Mouse (Mus musculus): ENCODE results near the gene Hdac1. TPM values are rescaled to one million over a fixed set of nuclear protein-coding genes. Genes with fewer than 3 reads are reported as not detected.
A peak's percentile ranks its signal among the peaks of the same experiment; 100 is the strongest.
"Not testable (repeated sequence)": the region's sequence is repeated elsewhere in the genome, so short reads cannot be mapped to it uniquely, and the experiment has no call there.

Hdac1 gene
- total and polyA plus RNA-seq, 2 experiments from 2014 or later: 25.8 to 73.6 TPM

DNA sequence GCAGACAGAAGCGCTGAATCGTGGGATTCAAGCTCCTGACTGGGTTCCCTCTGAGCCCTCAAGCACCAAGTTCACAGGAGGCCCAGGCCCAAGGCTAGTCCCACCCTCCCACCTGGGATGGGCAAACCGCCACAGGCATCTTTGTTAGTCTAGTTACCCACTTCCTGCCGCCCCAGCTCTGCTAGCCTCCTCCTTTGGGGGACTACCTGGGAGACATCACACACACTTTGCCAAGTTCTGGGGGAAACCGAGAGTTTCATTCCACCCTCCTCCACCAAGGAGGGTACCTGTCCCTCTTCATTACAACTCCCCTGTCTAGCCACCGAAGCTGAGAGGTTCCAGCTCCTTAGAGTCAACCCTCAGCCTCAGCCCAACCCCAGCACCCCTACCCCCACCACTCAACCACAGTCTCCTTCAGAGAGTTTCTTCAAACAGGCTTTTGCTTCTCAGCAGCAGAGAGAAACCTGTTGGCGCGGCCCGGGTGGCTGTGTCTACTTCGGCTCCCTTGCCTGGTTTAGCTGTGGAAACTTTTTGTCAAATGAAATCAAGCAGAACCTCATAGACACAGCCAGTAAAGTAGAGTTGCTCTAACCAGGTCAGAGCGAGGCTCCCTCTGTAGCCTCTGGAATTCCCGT, 15.9 kb upstream of the Hdac1 start:
- Histone ChIP-seq H3K27me3 (ENCODE audit: control insufficient read depth, insufficient read depth, low read length) (no peaks in the 10 kb centered on the region), H3K36me3 (replicated peaks; ENCODE audit: control insufficient read depth, insufficient read depth, low read length) (no peaks in the 10 kb centered on the region), H3K9me3 (replicated peaks; ENCODE audit: control insufficient read depth, low read length) (no peaks in the 10 kb centered on the region), H3K4me3 (ENCODE audit: low read depth, low read length) (peak overlapping the region; percentile 56; the same call in 1 of the 2 replicates), H3K4me1 (ENCODE audit: control insufficient read depth, insufficient read depth) (peaks cover 13% of the 10 kb centered on the region), H3K9ac (replicated peaks; ENCODE audit: low read depth, low read length) (no peak overlapping the region), H3K27ac (ENCODE audit: low read depth) (peak overlapping the region; percentile 54; the same call in 1 of the 2 replicates), H3K4me2 (ENCODE audit: low read depth, low read length) (no peak overlapping the region)
- ATAC-seq (ENCODE audit: insufficient read depth, low read depth) (no peak), DNase-seq (ENCODE audit: low spot score) (no peak)
- TF ChIP-seq EP300 (IDR thresholded peaks at IDR 0.05; ENCODE audit: low read depth) (no peak), CTCF (IDR thresholded peaks at IDR 0.05; ENCODE audit: low read depth) (no peak)
- 78% methylated on average over 12 of the region's 12 CpGs for WGBS

DNA sequence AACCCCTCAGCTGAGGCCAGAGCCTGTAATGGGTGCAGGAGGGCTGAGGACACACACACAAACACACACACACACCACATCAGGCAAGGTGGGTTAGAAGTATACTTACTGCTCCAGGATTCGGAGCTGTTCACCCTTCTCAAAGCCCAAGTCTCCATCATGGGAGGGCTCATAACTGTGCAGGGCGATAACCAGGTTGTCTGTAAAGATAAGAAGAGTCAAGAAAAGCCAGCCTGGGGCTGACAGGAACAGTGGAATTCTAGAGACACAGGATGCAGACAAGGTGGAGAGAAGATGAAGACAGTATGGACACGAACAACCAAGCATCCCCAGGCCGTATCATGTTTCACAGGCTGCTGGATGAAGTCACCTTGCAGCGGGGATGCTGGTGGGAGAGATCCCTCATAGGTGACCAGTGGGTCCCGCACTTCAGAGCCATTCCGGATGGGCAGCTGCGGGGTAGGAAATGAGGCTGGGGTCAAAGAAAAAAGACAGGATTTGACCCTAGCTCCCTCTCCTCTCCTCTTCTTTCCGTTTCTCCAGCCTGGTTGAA, 14.8 kb upstream of the Hdac1 start:
- no peaks in the 10 kb centered on the region for H3K27me3 ChIP-seq (ENCODE audit: control insufficient read depth, insufficient read depth, low read length)
- 61% methylated on average over 9 of the region's 9 CpGs for WGBS
- H3K4me1 ChIP-seq (ENCODE audit: control insufficient read depth, insufficient read depth): peaks cover 13% of the 10 kb centered on the region
- no peaks in the 10 kb centered on the region for H3K36me3 ChIP-seq (replicated peaks; ENCODE audit: control insufficient read depth, insufficient read depth, low read length)
- H3K4me2 ChIP-seq (ENCODE audit: low read depth, low read length): peak overlapping the region; percentile 85
- peak overlapping the region; percentile 48; the same call in 1 of the 2 replicates for H3K9ac ChIP-seq (replicated peaks; ENCODE audit: low read depth, low read length)
- no peak for TF ChIP-seq EP300 (IDR thresholded peaks at IDR 0.05; ENCODE audit: low read depth)
- TF ChIP-seq CTCF (IDR thresholded peaks at IDR 0.05; ENCODE audit: low read depth): no peak
- H3K27ac ChIP-seq (ENCODE audit: low read depth): peak overlapping the region; percentile 62; the same call in 1 of the 2 replicates
- peak overlapping the region; percentile 56; the same call in 1 of the 2 replicates for H3K4me3 ChIP-seq (ENCODE audit: low read depth, low read length)
- no peaks in the 10 kb centered on the region for H3K9me3 ChIP-seq (replicated peaks; ENCODE audit: control insufficient read depth, low read length)
- ATAC-seq (ENCODE audit: insufficient read depth, low read depth) (no peak), DNase-seq (ENCODE audit: low spot score) (no peak)

DNA sequence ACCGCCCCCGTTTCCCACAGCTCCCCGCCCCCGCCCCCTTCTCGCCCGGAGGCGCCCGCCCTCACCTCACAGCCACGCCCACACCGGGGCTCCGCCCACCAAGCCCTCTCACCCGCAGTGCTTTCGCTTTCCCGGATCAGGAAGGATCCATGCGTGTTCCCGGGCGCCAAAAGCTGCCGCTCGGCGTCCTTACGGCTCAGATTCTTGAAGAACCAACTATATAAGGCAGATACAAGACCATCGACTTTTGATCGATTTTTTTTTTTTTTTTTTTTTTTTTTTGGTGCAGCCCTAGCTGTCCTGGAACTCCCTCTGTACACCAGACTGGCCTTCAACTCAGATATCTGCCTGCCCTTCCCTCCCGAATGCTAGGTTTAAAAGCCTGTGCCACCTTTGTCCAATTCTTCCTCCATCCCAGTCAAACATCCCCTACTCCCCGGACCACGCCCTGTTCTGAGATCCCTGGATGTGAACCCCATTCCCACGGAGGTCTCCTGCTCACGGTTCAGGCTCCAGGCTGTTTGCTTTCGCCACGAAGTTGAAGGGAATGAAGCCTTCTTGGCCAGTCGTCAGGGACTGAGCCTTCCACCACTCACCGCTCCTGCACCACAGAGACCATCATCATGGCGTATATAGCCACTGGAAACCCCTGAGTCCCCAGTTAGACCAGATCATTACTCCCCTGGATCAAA, 14.2 kb upstream of the Hdac1 start:
- DNase-seq (ENCODE audit: low spot score) (peak; percentile 67), ATAC-seq (ENCODE audit: insufficient read depth, low read depth) (peak; percentile 83)
- no peaks in the 10 kb centered on the region for H3K36me3 ChIP-seq (replicated peaks; ENCODE audit: control insufficient read depth, insufficient read depth, low read length)
- H3K4me2 ChIP-seq (ENCODE audit: low read depth, low read length): peak overlapping the region; percentile 85
- TF ChIP-seq EP300 (IDR thresholded peaks at IDR 0.05; ENCODE audit: low read depth): no peak
- TF ChIP-seq CTCF (IDR thresholded peaks at IDR 0.05; ENCODE audit: low read depth): no peak
- H3K9ac ChIP-seq (replicated peaks; ENCODE audit: low read depth, low read length): peak overlapping the region; percentile 48
- peak overlapping the region; percentile 62 for H3K27ac ChIP-seq (ENCODE audit: low read depth)
- peak overlapping the region; percentile 56 for H3K4me3 ChIP-seq (ENCODE audit: low read depth, low read length)
- 6% methylated on average over 33 of the region's 33 CpGs for WGBS
- H3K4me1 ChIP-seq (ENCODE audit: control insufficient read depth, insufficient read depth): peaks cover 13% of the 10 kb centered on the region
- no peaks in the 10 kb centered on the region for H3K27me3 ChIP-seq (ENCODE audit: control insufficient read depth, insufficient read depth, low read length)
- H3K9me3 ChIP-seq (replicated peaks; ENCODE audit: control insufficient read depth, low read length): no peaks in the 10 kb centered on the region

DNA sequence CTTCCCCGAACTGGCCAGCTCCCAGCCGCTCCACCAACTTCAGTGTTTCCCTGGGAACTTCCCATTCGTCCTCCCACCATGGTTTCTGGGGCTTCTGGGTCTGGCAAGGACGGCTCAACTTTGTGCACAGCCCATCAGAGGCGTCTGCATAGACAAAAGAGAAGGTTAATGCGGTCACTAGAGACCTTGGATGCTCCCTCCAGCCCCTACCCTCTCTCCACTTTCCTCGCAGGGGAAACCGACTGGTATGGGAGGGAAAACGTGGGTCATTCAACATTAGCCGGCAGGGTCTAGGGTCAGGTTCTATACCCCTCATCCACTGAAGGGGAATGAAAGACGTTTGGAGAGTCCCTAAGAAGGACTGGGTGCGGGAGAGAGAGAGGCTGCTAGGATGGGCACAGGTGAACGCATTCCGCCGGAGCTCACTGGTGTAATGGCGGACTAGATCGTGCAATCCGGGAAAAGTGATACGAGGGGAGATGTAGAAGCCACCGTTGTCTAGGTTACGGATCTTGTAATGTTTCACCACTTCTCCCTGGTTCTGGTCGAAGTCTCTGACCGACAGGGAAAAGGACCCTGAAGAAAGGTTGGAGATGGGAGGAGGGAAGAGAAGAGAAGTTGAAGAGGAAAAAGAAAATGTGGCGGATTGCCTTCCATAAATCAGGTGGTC, 13.5 kb upstream of the Hdac1 start:
- no peak for DNase-seq (ENCODE audit: low spot score)
- H3K27ac ChIP-seq (ENCODE audit: low read depth): no peak overlapping the region; the same call in 1 of the 2 replicates

DNA sequence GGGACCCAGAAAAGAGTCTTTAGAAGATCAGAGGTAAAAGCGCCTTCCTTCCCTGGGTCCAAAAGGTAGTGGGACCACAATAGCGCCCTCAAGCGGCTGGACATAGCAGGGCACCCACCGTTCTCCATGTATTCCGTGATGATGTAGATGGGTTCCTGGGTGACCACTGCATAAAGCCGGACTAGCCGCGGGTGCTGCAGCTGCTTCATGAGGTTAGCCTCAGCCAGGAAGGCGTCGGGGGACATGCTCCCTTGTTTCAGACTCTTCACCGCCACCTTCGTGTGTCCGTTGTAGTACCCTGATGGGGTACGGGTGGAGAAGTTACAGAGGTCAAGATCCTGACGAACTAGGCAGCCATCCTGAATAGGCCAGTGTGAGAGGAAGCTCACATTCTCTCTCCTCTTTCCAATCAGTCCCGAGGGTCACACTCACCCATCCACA, 12.9 kb upstream of the Hdac1 start:
- Histone ChIP-seq H3K4me3 (ENCODE audit: low read depth, low read length) (peak overlapping the region; percentile 56), H3K4me1 (ENCODE audit: control insufficient read depth, insufficient read depth) (peaks cover 13% of the 10 kb centered on the region), H3K36me3 (replicated peaks; ENCODE audit: control insufficient read depth, insufficient read depth, low read length) (no peaks in the 10 kb centered on the region), H3K4me2 (ENCODE audit: low read depth, low read length) (peak overlapping the region; percentile 85), H3K9ac (replicated peaks; ENCODE audit: low read depth, low read length) (no peak overlapping the region; the same call in 1 of the 2 replicates), H3K27ac (ENCODE audit: low read depth) (no peak overlapping the region), H3K27me3 (ENCODE audit: control insufficient read depth, insufficient read depth, low read length) (no peaks in the 10 kb centered on the region), H3K9me3 (replicated peaks; ENCODE audit: control insufficient read depth, low read length) (no peaks in the 10 kb centered on the region)
- 5% methylated on average over 16 of the region's 16 CpGs for WGBS
- DNase-seq (ENCODE audit: low spot score): no peak
- TF ChIP-seq EP300 (IDR thresholded peaks at IDR 0.05; ENCODE audit: low read depth) (no peak), CTCF (IDR thresholded peaks at IDR 0.05; ENCODE audit: low read depth) (peak; percentile 52)
- peak; percentile 43; the same call in 1 of the 2 replicates for ATAC-seq (ENCODE audit: insufficient read depth, low read depth)

More for the DNA sequence above, 13.5 kb upstream of the Hdac1 start:
- H3K27me3 ChIP-seq (ENCODE audit: control insufficient read depth, insufficient read depth, low read length): no peaks in the 10 kb centered on the region
- peak overlapping the region; percentile 48; the same call in 1 of the 2 replicates for H3K9ac ChIP-seq (replicated peaks; ENCODE audit: low read depth, low read length)
- H3K36me3 ChIP-seq (replicated peaks; ENCODE audit: control insufficient read depth, insufficient read depth, low read length): no peaks in the 10 kb centered on the region
- TF ChIP-seq EP300 (IDR thresholded peaks at IDR 0.05; ENCODE audit: low read depth): no peak
- H3K4me1 ChIP-seq (ENCODE audit: control insufficient read depth, insufficient read depth): peaks cover 13% of the 10 kb centered on the region
- H3K4me2 ChIP-seq (ENCODE audit: low read depth, low read length): peak overlapping the region; percentile 85
- WGBS: under 1% methylated on average over 24 of the region's 24 CpGs
- peak overlapping the region; percentile 56 for H3K4me3 ChIP-seq (ENCODE audit: low read depth, low read length)
- 0 out of 2 replicates have a peak, but pooled peaks have one; percentile 29 for ATAC-seq (ENCODE audit: insufficient read depth, low read depth)
- H3K9me3 ChIP-seq (replicated peaks; ENCODE audit: control insufficient read depth, low read length): no peaks in the 10 kb centered on the region

DNA sequence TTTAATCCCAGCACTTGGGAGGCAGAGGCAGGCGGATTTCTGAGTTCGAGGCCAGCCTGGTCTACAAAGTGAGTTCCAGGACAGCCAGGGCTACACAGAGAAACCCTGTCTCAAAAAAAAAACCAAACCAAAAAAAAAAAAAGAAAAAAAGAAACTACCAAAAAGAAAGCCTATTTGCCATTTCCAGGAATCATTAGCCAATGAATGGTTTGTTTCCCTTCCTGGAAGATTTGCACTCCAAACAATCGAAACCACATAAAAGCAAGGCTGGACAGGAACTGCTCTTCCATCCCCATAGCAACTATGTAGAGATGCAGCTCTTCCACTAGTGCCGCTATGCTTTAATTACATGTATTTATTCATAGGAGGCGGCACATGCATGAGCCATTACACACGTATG, 12.0 kb upstream of the Hdac1 start:
- H3K27me3 ChIP-seq (ENCODE audit: control insufficient read depth, insufficient read depth, low read length); H3K4me2 ChIP-seq (ENCODE audit: low read depth, low read length); H3K4me3 ChIP-seq (ENCODE audit: low read depth, low read length); H3K9me3 ChIP-seq (replicated peaks; ENCODE audit: control insufficient read depth, low read length); H3K36me3 ChIP-seq (replicated peaks; ENCODE audit: control insufficient read depth, insufficient read depth, low read length); ATAC-seq (ENCODE audit: insufficient read depth, low read depth); DNase-seq (ENCODE audit: low spot score); H3K9ac ChIP-seq (replicated peaks; ENCODE audit: low read depth, low read length); H3K27ac ChIP-seq (ENCODE audit: low read depth): not testable (repeated sequence)
- 76% methylated on average over 6 of the region's 6 CpGs for WGBS
- peaks cover 13% of the 10 kb centered on the region for H3K4me1 ChIP-seq (ENCODE audit: control insufficient read depth, insufficient read depth)
